Mouse (Mus musculus) lung, adult 2 months (tissue): ENCODE results near the gene Rps29.

Experiments used
- CTCF ChIP-seq: fragments of 200-500 bp; IDR thresholded peaks from 2 replicates; pipeline ENCODE4 v1.5.1; 2011; ENCODE audit warnings: mild to moderate bottlenecking, low read length, control low read depth; ENCODE audit not compliant: insufficient read depth
- POLR2A ChIP-seq: fragments of 200-500 bp; IDR thresholded peaks from 2 replicates; pipeline ENCODE4 v1.6.1; 2011; ENCODE audit warnings: low read depth, mild to moderate bottlenecking, control low read depth, low read length, borderline replicate concordance; ENCODE audit errors: extremely low read depth

DNA sequence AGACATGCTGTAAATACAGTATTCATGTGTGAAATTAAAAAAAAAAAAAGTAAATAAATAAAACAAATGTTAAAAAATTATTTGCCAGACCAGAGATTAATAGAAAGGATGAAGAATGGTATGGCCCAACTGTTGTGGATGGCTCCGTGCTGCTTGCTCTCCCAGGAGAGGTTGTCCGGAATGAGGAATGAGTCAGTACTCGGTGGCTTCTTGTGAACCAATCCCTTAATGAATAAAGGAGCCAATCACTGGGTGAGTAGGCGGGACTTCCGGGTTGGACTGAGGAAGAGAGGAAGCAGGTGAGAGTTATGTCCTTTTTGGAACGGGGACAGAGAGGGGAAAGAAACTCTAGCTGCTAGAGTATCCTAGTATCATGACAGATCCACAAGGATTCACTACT, 39.1 kb downstream of the Rps29 start:
- TF ChIP-seq POLR2A (no peak), CTCF (no peak)
